Mouse (Mus musculus) small intestine, adult 2 months (tissue): ENCODE results near the gene Tril. TPM values are rescaled to one million over a fixed set of nuclear protein-coding genes. Genes with fewer than 3 reads are reported as not detected.

Experiments used
- H3K27ac ChIP-seq: fragments of 200-500 bp; 2 replicates; pipeline ENCODE4 v1.5.1; 2012; ENCODE audit warnings: low read depth, low read length, control low read depth, inconsistent platforms; ENCODE audit not compliant: insufficient read depth
- H3K27me3 ChIP-seq: fragments of 200-500 bp; 2 replicates; pipeline ENCODE4 v1.6.1; 2012; ENCODE audit warnings: mild to moderate bottlenecking, moderate library complexity, low read length, inconsistent platforms; ENCODE audit not compliant: control insufficient read depth, insufficient read depth
- H3K36me3 ChIP-seq: fragments of 200-500 bp; 2 replicates; pipeline ENCODE4 v1.6.1; 2012; ENCODE audit warnings: mild to moderate bottlenecking, low read length, control low read depth, inconsistent platforms; ENCODE audit not compliant: control insufficient read depth, insufficient read depth
- H3K4me1 ChIP-seq: fragments of 200-500 bp; 2 replicates; pipeline ENCODE4 v1.6.1; 2012; ENCODE audit warnings: low read length, inconsistent platforms, mixed read lengths; ENCODE audit not compliant: control insufficient read depth, insufficient read depth, insufficient read length
- H3K4me3 ChIP-seq: fragments of 200-500 bp; 2 replicates; pipeline ENCODE4 v1.5.1; 2012; ENCODE audit warnings: low read depth, mild to moderate bottlenecking, control low read depth, inconsistent platforms, low read length, moderate library complexity
- CTCF ChIP-seq: fragments of 200-500 bp; IDR thresholded peaks from 2 replicates; pipeline ENCODE4 v1.5.1; 2012; ENCODE audit warnings: low read depth, mild to moderate bottlenecking, control low read depth, inconsistent platforms, low read length, moderate library complexity, mixed read lengths; ENCODE audit not compliant: insufficient replicate concordance, insufficient read length; ENCODE audit errors: extremely low read depth
- POLR2A ChIP-seq: fragments of 200-500 bp; IDR thresholded peaks from 2 replicates; pipeline ENCODE4 v1.6.1; 2012; ENCODE audit warnings: low read depth, mild to moderate bottlenecking, control low read depth, inconsistent platforms, low read length, moderate library complexity
- WGBS: fragments of 180-500 bp; shearing (Covaris S2); methylation state at CpG from one replicate; pipeline ENCODE4 v1.1.7; 2018; 5-methylcytosine and 5-hydroxymethylcytosine counted together
- polyA plus RNA-seq: library from polyadenylated mRNA; depleted of rRNA; stranded (reverse); fragments of >200 nt; gene quantifications from 2 replicates; pipeline ENCODE4 v1.2.3, GENCODE M21; 2012; rRNA removed

Gene Tril
- polyA plus RNA-seq, 1 experiment: 8.2 TPM

GRCm38 (mm10) chr6:53778424-53778955, 42.1 kb downstream of the Tril start:
- Histone ChIP-seq H3K36me3 (no peaks in the 10 kb centered on the region), H3K4me3 (no peak overlapping the region), H3K27ac (no peak overlapping the region), H3K27me3 (no peaks in the 10 kb centered on the region), H3K4me1 (no peaks in the 10 kb centered on the region)
- 45% methylated on average over 8 of the region's 8 CpGs for WGBS
- TF ChIP-seq POLR2A (no peak), CTCF (no peak)

- Histone ChIP-seq H3K36me3 (no peaks in the 10 kb centered on the region), H3K27me3 (no peaks in the 10 kb centered on the region), H3K27ac (no peak overlapping the region), H3K4me3 (no peak overlapping the region), H3K4me1 (no peaks in the 10 kb centered on the region)
- TF ChIP-seq POLR2A (no peak), CTCF (no peak)
- WGBS: 86% methylated on average over 4 of the region's 4 CpGs
These were observed 52.4 kb downstream of the Tril start for GRCm38 (mm10) chr6:53768275-53768674.

- Histone ChIP-seq H3K27me3 (no peaks in the 10 kb centered on the region), H3K36me3 (no peaks in the 10 kb centered on the region), H3K4me1 (no peaks in the 10 kb centered on the region), H3K27ac (no peak overlapping the region), H3K4me3 (no peak overlapping the region)
- WGBS: 22% methylated on average over 10 of the region's 10 CpGs
- TF ChIP-seq CTCF: no peak
- TF ChIP-seq POLR2A: no peak
These were observed 54.3 kb downstream of the Tril start for GRCm38 (mm10) chr6:53766243-53766915.

GRCm38 (mm10) chr6:53765731-53766130, 54.9 kb downstream of the Tril start:
- no peaks in the 10 kb centered on the region for H3K36me3 ChIP-seq
- no peak overlapping the region for H3K4me3 ChIP-seq
- 65% methylated on average over 8 of the region's 8 CpGs for WGBS
- no peaks in the 10 kb centered on the region for H3K27me3 ChIP-seq
- H3K4me1 ChIP-seq: no peaks in the 10 kb centered on the region
- no peak for TF ChIP-seq POLR2A
- TF ChIP-seq CTCF: no peak
- no peak overlapping the region for H3K27ac ChIP-seq

Other genes starting within 250 kb of the Tril start
- 0.10 TPM in 1 of 2 replicates, not detected in the other for gene Cpvl, start 157.8 kb upstream of the Tril start, polyA plus RNA-seq
- gene Chn2, start 218.7 kb upstream of the Tril start, polyA plus RNA-seq: 35.2 and 53.5 TPM in 2 replicates